Mouse (Mus musculus) spleen, postnatal 10 days (tissue): ENCODE data around the gene Gm12800.
"Not testable (repeated sequence)": the region's sequence is repeated elsewhere in the genome, so short reads cannot be mapped to it uniquely, and the experiment has no call there.

ENCODE experiments used
- DNase-seq, 2 experiments: peaks; one replicate each; pipeline ENCODE4 v3.0.0; 2021 to 2022; ENCODE audit warnings: low spot score in 2 of 2

Gene Gm12800

DNA sequence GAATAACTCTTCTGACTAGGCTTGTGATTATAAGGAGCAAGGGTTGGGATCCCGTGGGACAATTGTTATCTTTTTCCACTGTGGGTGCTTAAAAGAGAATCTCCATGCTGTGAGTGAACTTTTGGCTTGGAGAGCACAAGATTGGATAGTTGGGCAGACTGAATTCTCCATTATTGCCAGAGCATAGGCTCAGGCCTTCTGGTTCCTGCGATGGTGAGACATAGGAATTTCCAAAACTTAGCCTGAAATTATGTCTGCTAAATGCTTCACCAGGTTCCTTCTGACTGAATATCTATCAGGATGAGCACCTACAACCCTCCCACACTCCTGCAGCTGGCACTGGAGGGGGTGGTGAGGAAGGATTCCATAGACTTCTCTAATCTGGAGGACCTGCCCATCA lies at the start of gene Gm12800:
TSS of gene Gm12800 (plus strand) at position 301 of the 400 bp plus-strand sequence.
- not testable (repeated sequence) for DNase-seq

- no peak for DNase-seq
Observed at GRCm38 (mm10) chr4:101860873-101861272, 48.0 kb upstream of the Gm12800 start.

DNA sequence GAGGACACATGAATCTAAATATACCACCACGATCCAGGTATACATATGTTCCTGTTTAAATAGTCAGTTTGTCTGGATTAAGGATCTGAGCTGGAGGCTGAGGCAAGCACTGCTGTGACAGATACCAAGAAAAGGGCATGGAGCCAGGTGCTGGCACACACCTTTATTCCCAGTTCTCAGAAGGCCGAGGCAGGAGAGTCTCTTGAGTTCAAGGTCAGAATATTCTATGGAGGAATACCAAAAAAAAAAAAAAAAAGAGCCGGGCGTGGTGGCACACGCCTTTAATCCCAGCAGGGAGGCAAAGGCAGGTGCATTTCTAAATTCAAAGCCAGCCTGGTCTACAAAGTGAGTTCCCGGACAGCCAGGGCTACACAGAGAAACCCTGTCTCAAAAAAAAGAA lies 46.6 kb upstream of the Gm12800 start:
- DNase-seq: no peak

GRCm38 (mm10) chr4:101872031-101872430 lies 36.9 kb upstream of the Gm12800 start:
- DNase-seq: not testable (repeated sequence)

GRCm38 (mm10) chr4:101875687-101876086 lies 33.2 kb upstream of the Gm12800 start:
- not testable (repeated sequence) for DNase-seq

DNA sequence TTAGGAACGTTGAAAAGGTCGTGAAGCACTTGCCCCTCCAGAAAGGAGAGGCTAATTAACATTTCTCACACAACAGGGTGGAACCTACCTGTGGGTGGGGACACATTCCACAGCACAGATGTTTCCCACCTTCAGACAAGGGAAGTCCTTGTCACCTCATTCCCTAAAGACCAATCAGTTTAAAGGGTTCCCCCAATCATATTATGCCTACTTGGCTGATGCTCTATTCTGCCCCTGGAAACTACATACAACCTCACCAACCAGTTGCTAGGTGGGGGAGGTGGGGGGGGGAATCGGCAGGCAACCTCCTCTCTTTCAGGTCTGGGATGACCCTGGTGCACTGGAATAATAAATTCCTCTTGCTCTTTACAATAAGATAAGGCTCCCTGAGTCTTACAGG lies 25.3 kb upstream of the Gm12800 start:
- no peak for DNase-seq

GRCm38 (mm10) chr4:101889377-101889776 lies 19.5 kb upstream of the Gm12800 start:
- no peak for DNase-seq

- DNase-seq: no peak
Observed at GRCm38 (mm10) chr4:101893656-101894420, 15.1 kb upstream of the Gm12800 start, which contains the start of gene C130073F10Rik. C130073F10Rik (minus strand) TSS chr4:101893789.

DNA sequence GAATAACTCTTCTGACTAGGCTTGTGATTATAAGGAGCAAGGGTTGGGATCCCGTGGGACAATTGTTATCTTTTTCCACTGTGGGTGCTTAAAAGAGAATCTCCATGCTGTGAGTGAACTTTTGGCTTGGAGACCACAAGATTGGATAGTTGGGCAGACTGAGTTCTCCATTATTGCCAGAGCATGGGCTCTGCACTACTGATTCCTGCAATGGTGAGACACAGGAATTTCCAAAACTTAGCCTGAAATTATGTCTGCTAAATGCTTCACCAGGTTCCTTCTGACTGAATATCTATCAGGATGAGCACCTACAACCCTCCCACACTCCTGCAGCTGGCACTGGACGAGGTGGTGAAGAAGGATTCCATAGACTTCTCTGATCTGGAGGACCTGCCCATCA lies 31.2 kb downstream of the Gm12800 start, which contains the start of gene Gm12794:
TSS of gene Gm12794 (plus strand) at position 301 of the 400 bp plus-strand sequence.
- DNase-seq: not testable (repeated sequence)
